Mouse (Mus musculus) adrenal gland, postnatal 14 days (tissue): ENCODE results near the gene Gpr171. TPM values are rescaled to one million over a fixed set of nuclear protein-coding genes. Genes with fewer than 3 reads are reported as not detected.
A peak's percentile ranks its signal among the peaks of the same experiment; 100 is the strongest.
"Not testable (repeated sequence)": the region's sequence is repeated elsewhere in the genome, so short reads cannot be mapped to it uniquely, and the experiment has no call there.

ENCODE experiments used
- DNase-seq: peaks from one replicate; pipeline ENCODE4 v3.0.0; 2021; ENCODE audit warnings: mixed read lengths
- total RNA-seq: library from RNA; stranded (reverse); gene quantifications from 2 replicates; pipeline ENCODE4 v1.2.3, GENCODE M21; 2021

Gpr171 gene
- total RNA-seq, 1 experiment from 2014 or later, result 0.59 TPM

GRCm38 (mm10) chr3:59113973-59114517 is 12.4 kb upstream of the Gpr171 start:
- DNase-seq, result peak; percentile 54

GRCm38 (mm10) chr3:59113291-59113690 is 11.7 kb upstream of the Gpr171 start:
- not testable (repeated sequence) for DNase-seq

GRCm38 (mm10) chr3:59111944-59112343 is 10.3 kb upstream of the Gpr171 start:
- DNase-seq, result no peak

- DNase-seq, result not testable (repeated sequence)
Measured at GRCm38 (mm10) chr3:59109834-59110233, 8.2 kb upstream of the Gpr171 start.

- no peak for DNase-seq
Measured at GRCm38 (mm10) chr3:59107439-59107838, 5.8 kb upstream of the Gpr171 start.

- peak; percentile 37 for DNase-seq
Measured at GRCm38 (mm10) chr3:59104462-59104861, 2.8 kb upstream of the Gpr171 start.

- no peak for DNase-seq
Measured at GRCm38 (mm10) chr3:59102146-59102545, 525 bp upstream of the Gpr171 start.

GRCm38 (mm10) chr3:59098540-59098939 is 3.1 kb downstream of the Gpr171 start:
- no peak for DNase-seq

GRCm38 (mm10) chr3:59097421-59097820 is 4.2 kb downstream of the Gpr171 start:
- DNase-seq, result peak; percentile 15

GRCm38 (mm10) chr3:59092702-59093101 is 8.9 kb downstream of the Gpr171 start:
- DNase-seq, result peak; percentile 35

- DNase-seq, result peak; percentile 16
Measured at GRCm38 (mm10) chr3:59080919-59081318, 20.7 kb downstream of the Gpr171 start.

- no peak for DNase-seq
Measured at GRCm38 (mm10) chr3:59080293-59080916, 21.2 kb downstream of the Gpr171 start.

GRCm38 (mm10) chr3:59079327-59079726 is 22.3 kb downstream of the Gpr171 start:
- DNase-seq, result peak; percentile 78

GRCm38 (mm10) chr3:59078585-59078984 is 23.0 kb downstream of the Gpr171 start:
- peak; percentile 40 for DNase-seq

GRCm38 (mm10) chr3:59077278-59077677 is 24.3 kb downstream of the Gpr171 start:
- no peak for DNase-seq

- not testable (repeated sequence) for DNase-seq
Measured at GRCm38 (mm10) chr3:59069071-59069470, 32.5 kb downstream of the Gpr171 start.

- no peak for DNase-seq
Measured at GRCm38 (mm10) chr3:59066558-59067294, 34.9 kb downstream of the Gpr171 start.

GRCm38 (mm10) chr3:59065937-59066336 is 35.7 kb downstream of the Gpr171 start:
- no peak for DNase-seq

GRCm38 (mm10) chr3:59063431-59063830 is 38.2 kb downstream of the Gpr171 start:
- no peak for DNase-seq

GRCm38 (mm10) chr3:59062141-59062540 is 39.5 kb downstream of the Gpr171 start:
- no peak for DNase-seq

- DNase-seq, result no peak
Measured at GRCm38 (mm10) chr3:59060131-59060530, 41.5 kb downstream of the Gpr171 start.

GRCm38 (mm10) chr3:59059022-59059541 is 42.5 kb downstream of the Gpr171 start:
- DNase-seq, result peak; percentile 76

- no peak for DNase-seq
Measured at GRCm38 (mm10) chr3:59054834-59055535, 46.6 kb downstream of the Gpr171 start.
